Mouse (Mus musculus): Measurements from ENCODE around the gene Sorcs2. TPM values are rescaled to one million over a fixed set of nuclear protein-coding genes. Genes with fewer than 3 reads are reported as not detected.
"Not testable (repeated sequence)": the region's sequence is repeated elsewhere in the genome, so short reads cannot be mapped to it uniquely, and the experiment has no call there.

Gene Sorcs2
- total and polyA plus RNA-seq, 3 experiments, result 0.42 to 1.6 (median 0.46) TPM

DNA sequence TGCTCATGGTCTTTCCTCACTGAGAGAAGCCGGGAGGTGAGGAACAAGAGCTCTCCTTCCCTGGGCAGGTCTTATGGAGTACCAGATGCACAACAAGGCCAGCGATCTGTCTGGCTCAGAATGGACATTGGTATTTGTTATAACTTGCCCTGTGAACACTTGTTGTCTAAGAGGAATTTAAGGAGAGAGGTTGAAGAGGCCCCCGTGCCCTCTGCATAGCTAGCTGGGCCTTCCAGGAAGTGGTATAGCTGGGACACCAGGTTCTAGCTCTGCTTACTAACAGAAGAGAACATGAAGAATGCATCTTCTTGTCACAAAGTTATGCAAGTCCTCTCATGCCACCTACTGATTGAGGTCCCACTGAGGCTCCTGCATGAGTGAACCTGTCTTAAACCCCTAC is 149.9 kb downstream of the Sorcs2 start:
- TF ChIP-seq ZKSCAN1 (IDR thresholded peaks at IDR 0.05; ENCODE audit: borderline replicate concordance, low read depth, low read length) (no peak), SIN3A (IDR thresholded peaks at IDR 0.05; ENCODE audit: low read length) (no peak), RAD21 (IDR thresholded peaks at IDR 0.05; ENCODE audit: low read depth, low read length) (peak; percentile 14), PAX5 (IDR thresholded peaks at IDR 0.05; ENCODE audit: low read length) (no peak), CTCF (conservative IDR thresholded peaks at IDR 0.05 in 1 of 2, IDR thresholded peaks at IDR 0.05 in 1 of 2; ENCODE audit: low read depth in 2 of 2, low read length in 2 of 2) (peak in 1 of 2 experiments; percentile 28; a peak in 1 of 4 replicates), SMC3 (IDR thresholded peaks at IDR 0.05; ENCODE audit: low read depth, low read length) (peak; percentile 9; the same call in 1 of the 2 replicates)
- H3K9me3 ChIP-seq (replicated peaks; ENCODE audit: low read length), result no peaks in the 10 kb centered on the region
- H3K27ac ChIP-seq (ENCODE audit: insufficient read depth, low read depth), result no peak overlapping the region
- dilution Hi-C loops (cut with MboI; ENCODE audit: extremely low pct_ligation_motif_present, extremely low pct_unique_long_range_greater_than_20kb, low sequenced_read_pairs), result no loop called here
- peaks cover 64% of the 10 kb centered on the region for H3K27me3 ChIP-seq (replicated peaks)
- no peak overlapping the region for H3K4me3 ChIP-seq (replicated peaks in 1 of 3; ENCODE audit: low read depth in 2 of 3, low read length in 2 of 3, poor library complexity in 1 of 3)
- no peaks in the 10 kb centered on the region for H3K36me3 ChIP-seq (replicated peaks in 1 of 2; ENCODE audit: control insufficient read depth in 1 of 2, insufficient read depth in 1 of 2, low read length in 1 of 2)
- in situ Hi-C loops (cut with MboI; ENCODE audit: low pct_ligation_motif_present, low pct_unique_long_range_greater_than_20kb, low sequenced_read_pairs), result no loop called here
- H3K9ac ChIP-seq (ENCODE audit: insufficient read depth, low read depth), result no peak overlapping the region
- no peaks in the 10 kb centered on the region for H3K79me2 ChIP-seq (replicated peaks; ENCODE audit: control insufficient read depth, extremely low read depth, insufficient read depth, poor library complexity, severe bottlenecking)
- no peaks in the 10 kb centered on the region for H3K4me1 ChIP-seq (ENCODE audit: control insufficient read depth in 1 of 2, insufficient read depth in 2 of 2)
- no peak overlapping the region for H3K4me2 ChIP-seq (ENCODE audit: insufficient read depth, low read depth, poor library complexity, severe bottlenecking)
- no peak for DNase-seq (ENCODE audit: extremely low read depth)

DNA sequence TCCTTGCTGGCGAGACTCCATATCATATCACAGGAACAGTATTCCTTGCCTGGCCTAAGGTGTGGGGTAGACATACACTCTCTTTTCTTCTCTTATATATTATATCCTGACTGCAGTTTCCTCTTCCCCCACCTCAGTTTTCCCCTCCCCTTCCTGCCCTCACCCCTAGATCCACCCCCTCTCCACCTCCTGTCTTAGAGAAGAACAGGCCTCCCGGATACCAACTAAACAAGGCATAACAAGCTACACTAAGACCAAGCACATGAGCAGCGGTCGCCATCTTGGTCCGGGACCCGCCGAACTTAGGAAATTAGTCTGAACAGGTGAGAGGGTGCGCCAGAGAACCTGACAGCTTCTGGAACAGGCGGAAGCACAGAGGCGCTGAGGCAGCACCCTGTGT is 160.4 kb downstream of the Sorcs2 start:
- H3K9me3 ChIP-seq (replicated peaks; ENCODE audit: low read length); H3K27ac ChIP-seq (ENCODE audit: insufficient read depth, low read depth); H3K36me3 ChIP-seq (replicated peaks in 1 of 2; ENCODE audit: control insufficient read depth in 1 of 2, insufficient read depth in 1 of 2, low read length in 1 of 2); H3K79me2 ChIP-seq (replicated peaks; ENCODE audit: control insufficient read depth, extremely low read depth, insufficient read depth, poor library complexity, severe bottlenecking); in situ Hi-C loops (cut with MboI; ENCODE audit: low pct_ligation_motif_present, low pct_unique_long_range_greater_than_20kb, low sequenced_read_pairs); dilution Hi-C loops (cut with MboI; ENCODE audit: extremely low pct_ligation_motif_present, extremely low pct_unique_long_range_greater_than_20kb, low sequenced_read_pairs); DNase-seq (ENCODE audit: extremely low read depth); H3K4me2 ChIP-seq (ENCODE audit: insufficient read depth, low read depth, poor library complexity, severe bottlenecking); H3K4me1 ChIP-seq (ENCODE audit: control insufficient read depth in 1 of 2, insufficient read depth in 2 of 2); H3K4me3 ChIP-seq (replicated peaks in 1 of 3; ENCODE audit: low read depth in 2 of 3, low read length in 2 of 3, poor library complexity in 1 of 3); H3K9ac ChIP-seq (ENCODE audit: insufficient read depth, low read depth): not testable (repeated sequence)
- H3K27me3 ChIP-seq (replicated peaks), result peaks cover 34% of the 10 kb centered on the region

DNA sequence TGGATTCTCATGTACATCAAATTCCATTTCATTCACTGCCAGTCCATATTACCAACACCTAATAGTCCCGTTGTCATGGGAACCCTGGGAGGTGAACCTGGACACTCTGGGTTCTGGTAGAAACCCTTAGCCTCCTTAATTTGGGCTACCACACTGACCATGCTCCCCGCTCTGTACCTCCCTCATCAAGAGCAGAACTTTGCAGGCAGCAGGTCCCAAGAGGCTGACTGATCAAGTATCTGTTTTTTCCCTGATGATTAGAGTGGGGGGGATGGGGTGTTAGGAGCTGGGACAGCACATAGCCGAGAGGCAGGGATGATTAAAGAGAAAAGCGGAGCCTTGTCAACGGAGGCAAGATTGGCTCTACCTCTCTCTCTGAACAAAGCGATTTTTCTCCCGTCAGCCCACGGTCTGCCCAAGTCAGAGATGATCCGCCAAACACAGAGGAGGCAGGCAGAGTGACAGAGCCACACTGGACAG is 167.6 kb downstream of the Sorcs2 start:
- Histone ChIP-seq H3K27ac (ENCODE audit: insufficient read depth, low read depth) (no peak overlapping the region), H3K36me3 (replicated peaks in 1 of 2; ENCODE audit: control insufficient read depth in 1 of 2, insufficient read depth in 1 of 2, low read length in 1 of 2) (no peaks in the 10 kb centered on the region), H3K4me1 (ENCODE audit: control insufficient read depth in 1 of 2, insufficient read depth in 2 of 2) (peaks cover 2 to 5% of the 10 kb centered on the region in 2 experiments; a peak in 1 of 4 replicates), H3K4me2 (ENCODE audit: insufficient read depth, low read depth, poor library complexity, severe bottlenecking) (no peak overlapping the region), H3K4me3 (replicated peaks in 1 of 3; ENCODE audit: low read depth in 2 of 3, low read length in 2 of 3, poor library complexity in 1 of 3) (no peak overlapping the region), H3K9ac (ENCODE audit: insufficient read depth, low read depth) (no peak overlapping the region), H3K9me3 (replicated peaks; ENCODE audit: low read length) (no peaks in the 10 kb centered on the region), H3K27me3 (replicated peaks) (peaks cover 83% of the 10 kb centered on the region), H3K79me2 (replicated peaks; ENCODE audit: control insufficient read depth, extremely low read depth, insufficient read depth, poor library complexity, severe bottlenecking) (no peaks in the 10 kb centered on the region)
- in situ Hi-C loops (cut with MboI; ENCODE audit: low pct_ligation_motif_present, low pct_unique_long_range_greater_than_20kb, low sequenced_read_pairs) (no loop called here), dilution Hi-C loops (cut with MboI; ENCODE audit: extremely low pct_ligation_motif_present, extremely low pct_unique_long_range_greater_than_20kb, low sequenced_read_pairs) (no loop called here)
- no peak for DNase-seq (ENCODE audit: extremely low read depth)
- TF ChIP-seq NELFE (IDR thresholded peaks at IDR 0.05; ENCODE audit: low read depth, low read length) (no peak), POLR2A (IDR thresholded peaks at IDR 0.05; ENCODE audit: low read depth, low read length) (no peak), GABPA (IDR thresholded peaks at IDR 0.05; ENCODE audit: insufficient replicate concordance, low read depth, low read length) (no peak), ZKSCAN1 (IDR thresholded peaks at IDR 0.05; ENCODE audit: borderline replicate concordance, low read depth, low read length) (no peak), EP300 (IDR thresholded peaks at IDR 0.05; ENCODE audit: low read length) (no peak), ELF1 (IDR thresholded peaks at IDR 0.05; ENCODE audit: low read depth, low read length) (no peak), SIN3A (IDR thresholded peaks at IDR 0.05; ENCODE audit: low read length) (no peak), BHLHE40 (IDR thresholded peaks at IDR 0.05; ENCODE audit: low read depth, low read length) (no peak), ZNF384 (IDR thresholded peaks at IDR 0.05; ENCODE audit: low read depth, low read length) (no peak), USF2 (conservative IDR thresholded peaks at IDR 0.05; ENCODE audit: low read depth, low read length) (no peak)

Data from CH12.LX (cell line).